Mouse (Mus musculus): ENCODE data around the gene Simc1. TPM values are rescaled to one million over a fixed set of nuclear protein-coding genes. Genes with fewer than 3 reads are reported as not detected.

Gene Simc1
- polyA plus RNA-seq, 1 experiment: 3.2 TPM

- H3K27ac ChIP-seq (ENCODE audit: control insufficient read depth, insufficient read depth, low read depth, low read length, poor library complexity): no peak overlapping the region
- 58% methylated on average over 7 of the region's 7 CpGs for WGBS
These were observed 1.2 kb downstream of the Simc1 start for GRCm38 (mm10) chr13:54504611-54505260.

GRCm38 (mm10) chr13:54505920-54506319 lies 2.3 kb downstream of the Simc1 start:
- TF ChIP-seq POLR2A (IDR thresholded peaks at IDR 0.05; ENCODE audit: borderline replicate concordance, control insufficient read depth, low read depth, low read length): no peak
- H3K27ac ChIP-seq (ENCODE audit: control insufficient read depth, insufficient read depth, low read depth, low read length, poor library complexity): no peak overlapping the region
- no peaks in the 10 kb centered on the region; the same call in none of the 2 replicates for H3K4me1 ChIP-seq (ENCODE audit: control insufficient read depth, insufficient read depth, low read length)
- H3K4me3 ChIP-seq (replicated peaks; ENCODE audit: control insufficient read depth, low read depth, low read length): no peak overlapping the region
- 87% methylated on average over 1 of the region's 1 CpGs for WGBS

More at GRCm38 (mm10) chr13:54504611-54505260, 1.2 kb downstream of the Simc1 start:
- Histone ChIP-seq H3K4me3 (replicated peaks; ENCODE audit: control insufficient read depth, low read depth, low read length) (no peak overlapping the region), H3K4me1 (ENCODE audit: control insufficient read depth, insufficient read depth, low read length) (no peaks in the 10 kb centered on the region; the same call in none of the 2 replicates)
- TF ChIP-seq CTCF (IDR thresholded peaks at IDR 0.05; ENCODE audit: control insufficient read depth, insufficient read depth, low read length) (no peak), POLR2A (IDR thresholded peaks at IDR 0.05; ENCODE audit: borderline replicate concordance, control insufficient read depth, low read depth, low read length) (no peak)

GRCm38 (mm10) chr13:54520221-54520620 lies 16.6 kb downstream of the Simc1 start:
- H3K27ac ChIP-seq (ENCODE audit: control insufficient read depth, insufficient read depth, low read depth, low read length, poor library complexity): no peak overlapping the region
- TF ChIP-seq POLR2A (IDR thresholded peaks at IDR 0.05; ENCODE audit: borderline replicate concordance, control insufficient read depth, low read depth, low read length) (no peak), CTCF (IDR thresholded peaks at IDR 0.05; ENCODE audit: control insufficient read depth, insufficient read depth, low read length) (peak; percentile 76)
- no peak overlapping the region for H3K4me3 ChIP-seq (replicated peaks; ENCODE audit: control insufficient read depth, low read depth, low read length)
- WGBS: 75% methylated on average over 4 of the region's 4 CpGs
- H3K4me1 ChIP-seq (ENCODE audit: control insufficient read depth, insufficient read depth, low read length): no peaks in the 10 kb centered on the region

- no peak overlapping the region for H3K4me3 ChIP-seq (replicated peaks; ENCODE audit: control insufficient read depth, low read depth, low read length)
- no peak overlapping the region for H3K27ac ChIP-seq (ENCODE audit: control insufficient read depth, insufficient read depth, low read depth, low read length, poor library complexity)
- no peaks in the 10 kb centered on the region for H3K4me1 ChIP-seq (ENCODE audit: control insufficient read depth, insufficient read depth, low read length)
- no peak for TF ChIP-seq POLR2A (IDR thresholded peaks at IDR 0.05; ENCODE audit: borderline replicate concordance, control insufficient read depth, low read depth, low read length)
- TF ChIP-seq CTCF (IDR thresholded peaks at IDR 0.05; ENCODE audit: control insufficient read depth, insufficient read depth, low read length): no peak
These were observed 17.6 kb downstream of the Simc1 start for GRCm38 (mm10) chr13:54521181-54521580.

GRCm38 (mm10) chr13:54527140-54527539 lies 23.6 kb downstream of the Simc1 start:
- no peaks in the 10 kb centered on the region for H3K4me1 ChIP-seq (ENCODE audit: control insufficient read depth, insufficient read depth, low read length)
- 83% methylated on average over 6 of the region's 6 CpGs for WGBS
- no peak overlapping the region for H3K27ac ChIP-seq (ENCODE audit: control insufficient read depth, insufficient read depth, low read depth, low read length, poor library complexity)
- no peak overlapping the region for H3K4me3 ChIP-seq (replicated peaks; ENCODE audit: control insufficient read depth, low read depth, low read length)
- TF ChIP-seq CTCF (IDR thresholded peaks at IDR 0.05; ENCODE audit: control insufficient read depth, insufficient read depth, low read length): no peak
- TF ChIP-seq POLR2A (IDR thresholded peaks at IDR 0.05; ENCODE audit: borderline replicate concordance, control insufficient read depth, low read depth, low read length): no peak

- Histone ChIP-seq H3K4me1 (ENCODE audit: control insufficient read depth, insufficient read depth, low read length) (no peaks in the 10 kb centered on the region), H3K4me3 (replicated peaks; ENCODE audit: control insufficient read depth, low read depth, low read length) (no peak overlapping the region), H3K27ac (ENCODE audit: control insufficient read depth, insufficient read depth, low read depth, low read length, poor library complexity) (no peak overlapping the region)
- no peak for TF ChIP-seq CTCF (IDR thresholded peaks at IDR 0.05; ENCODE audit: control insufficient read depth, insufficient read depth, low read length)
- no peak for TF ChIP-seq POLR2A (IDR thresholded peaks at IDR 0.05; ENCODE audit: borderline replicate concordance, control insufficient read depth, low read depth, low read length)
These were observed 28.6 kb downstream of the Simc1 start for GRCm38 (mm10) chr13:54532134-54532533.

GRCm38 (mm10) chr13:54548036-54548435 lies 44.5 kb downstream of the Simc1 start:
- 82% methylated on average over 7 of the region's 7 CpGs for WGBS
- Histone ChIP-seq H3K27ac (ENCODE audit: control insufficient read depth, insufficient read depth, low read depth, low read length, poor library complexity) (no peak overlapping the region), H3K4me1 (ENCODE audit: control insufficient read depth, insufficient read depth, low read length) (no peaks in the 10 kb centered on the region), H3K4me3 (replicated peaks; ENCODE audit: control insufficient read depth, low read depth, low read length) (no peak overlapping the region)
- TF ChIP-seq POLR2A (IDR thresholded peaks at IDR 0.05; ENCODE audit: borderline replicate concordance, control insufficient read depth, low read depth, low read length) (no peak), CTCF (IDR thresholded peaks at IDR 0.05; ENCODE audit: control insufficient read depth, insufficient read depth, low read length) (no peak)

GRCm38 (mm10) chr13:54556176-54556575 lies 52.6 kb downstream of the Simc1 start:
- TF ChIP-seq POLR2A (IDR thresholded peaks at IDR 0.05; ENCODE audit: borderline replicate concordance, control insufficient read depth, low read depth, low read length) (no peak), CTCF (IDR thresholded peaks at IDR 0.05; ENCODE audit: control insufficient read depth, insufficient read depth, low read length) (no peak)
- no peak overlapping the region for H3K4me3 ChIP-seq (replicated peaks; ENCODE audit: control insufficient read depth, low read depth, low read length)
- 87% methylated on average over 9 of the region's 9 CpGs for WGBS
- no peak overlapping the region for H3K27ac ChIP-seq (ENCODE audit: control insufficient read depth, insufficient read depth, low read depth, low read length, poor library complexity)
- H3K4me1 ChIP-seq (ENCODE audit: control insufficient read depth, insufficient read depth, low read length): no peaks in the 10 kb centered on the region

GRCm38 (mm10) chr13:54556796-54557195 lies 53.2 kb downstream of the Simc1 start:
- Histone ChIP-seq H3K27ac (ENCODE audit: control insufficient read depth, insufficient read depth, low read depth, low read length, poor library complexity) (no peak overlapping the region), H3K4me3 (replicated peaks; ENCODE audit: control insufficient read depth, low read depth, low read length) (no peak overlapping the region), H3K4me1 (ENCODE audit: control insufficient read depth, insufficient read depth, low read length) (no peaks in the 10 kb centered on the region)
- 84% methylated on average over 3 of the region's 3 CpGs for WGBS
- no peak for TF ChIP-seq CTCF (IDR thresholded peaks at IDR 0.05; ENCODE audit: control insufficient read depth, insufficient read depth, low read length)
- no peak for TF ChIP-seq POLR2A (IDR thresholded peaks at IDR 0.05; ENCODE audit: borderline replicate concordance, control insufficient read depth, low read depth, low read length)

Data from bone marrow, adult 2 months (tissue).